Mouse (Mus musculus) 3T3-L1 (cell line): ENCODE data around the gene Kpna7.
"Not testable (repeated sequence)": the region's sequence is repeated elsewhere in the genome, so short reads cannot be mapped to it uniquely, and the experiment has no call there.

Source experiments
- DNase-seq: peaks from one replicate; pipeline ENCODE4 v3.0.0-alpha.2; 2015; ENCODE audit warnings: low read depth, low spot score

Kpna7 gene

DNA sequence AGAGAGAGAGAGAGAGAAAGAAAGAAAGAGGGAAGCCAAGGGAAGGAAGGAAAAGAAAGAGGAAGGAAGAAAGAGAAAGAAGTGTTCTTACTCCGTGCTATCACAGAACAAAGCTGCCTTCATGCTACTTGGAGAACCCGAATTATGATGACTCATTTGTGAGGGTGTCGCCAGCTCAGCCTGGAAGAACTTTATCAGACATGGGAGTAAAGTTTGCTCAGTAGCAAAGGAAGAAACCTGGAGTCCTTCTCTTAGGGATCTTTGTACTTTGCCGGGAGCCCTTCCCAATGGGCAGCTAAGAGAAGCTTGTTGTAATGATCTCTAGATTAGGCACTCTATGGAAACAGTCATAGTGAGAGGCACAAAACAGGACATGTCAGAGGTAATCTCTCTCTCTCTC lies 18.9 kb upstream of the Kpna7 start:
- peak; percentile 77 for DNase-seq

GRCm38 (mm10) chr5:145101451-145101850 lies 17.6 kb upstream of the Kpna7 start:
- DNase-seq, result not testable (repeated sequence)

DNA sequence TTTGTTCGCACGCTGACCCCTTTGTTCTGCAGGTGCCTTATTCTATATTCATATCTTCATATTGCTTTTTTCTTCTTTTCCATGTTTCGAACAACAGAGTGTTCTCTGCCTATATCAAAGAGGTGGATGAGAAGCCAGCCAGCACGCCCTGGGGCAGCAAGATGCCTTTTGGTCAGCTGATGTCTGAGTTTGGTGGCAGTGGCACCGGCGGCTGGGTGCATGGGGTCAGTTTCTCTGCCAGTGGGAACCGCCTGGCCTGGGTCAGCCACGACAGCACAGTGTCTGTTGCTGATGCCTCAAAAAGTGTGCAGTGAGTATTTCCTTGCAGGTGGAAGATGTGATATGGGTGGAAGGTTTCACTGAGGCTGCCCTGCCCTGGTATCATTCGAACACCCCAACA lies 17.1 kb upstream of the Kpna7 start:
- DNase-seq, result no peak

DNA sequence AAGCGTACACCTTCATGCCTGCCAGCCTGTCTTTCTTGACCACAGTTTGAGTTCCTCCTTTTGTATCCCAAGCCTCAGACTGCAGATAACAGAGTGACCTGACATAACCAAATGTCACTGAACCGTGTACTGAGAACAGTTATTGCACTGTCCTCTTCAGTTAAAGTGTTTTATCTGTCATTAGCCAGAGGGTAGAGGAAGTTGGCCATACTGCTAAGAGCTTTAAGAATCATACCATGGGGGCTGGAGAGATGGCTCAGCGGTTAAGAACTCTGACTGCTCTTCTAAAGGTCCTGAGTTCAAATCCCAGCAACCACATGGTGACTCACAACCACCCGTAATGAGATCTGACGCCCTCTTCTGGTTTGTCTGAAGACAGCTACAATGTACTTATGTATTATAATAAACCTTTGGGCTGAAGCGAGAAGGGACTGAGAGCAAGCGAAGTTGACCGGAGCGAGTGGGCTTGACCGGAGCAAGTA lies 14.6 kb upstream of the Kpna7 start:
- DNase-seq, result no peak

DNA sequence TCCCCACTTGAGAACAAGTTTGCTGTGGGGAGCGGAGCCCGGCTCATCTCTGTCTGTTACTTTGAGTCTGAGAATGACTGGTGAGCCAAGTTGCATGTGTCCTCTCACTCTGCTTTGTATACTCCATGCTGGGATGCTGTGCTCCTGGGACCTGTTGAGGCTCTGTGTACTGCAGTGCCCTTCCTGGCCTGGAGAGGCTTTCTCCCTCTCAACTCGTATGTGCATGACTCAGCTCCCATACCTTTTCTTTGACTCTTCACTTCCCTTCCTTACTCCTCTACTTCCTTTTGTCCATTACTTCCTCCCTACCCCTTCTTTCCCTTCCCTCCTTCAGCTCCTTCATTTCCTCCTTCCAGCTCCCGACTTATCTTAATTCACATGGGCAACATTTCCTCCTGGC lies 12.4 kb upstream of the Kpna7 start:
- DNase-seq, result no peak

- DNase-seq, result no peak
These were observed 6.0 kb upstream of the Kpna7 start for GRCm38 (mm10) chr5:145089878-145090277.

DNA sequence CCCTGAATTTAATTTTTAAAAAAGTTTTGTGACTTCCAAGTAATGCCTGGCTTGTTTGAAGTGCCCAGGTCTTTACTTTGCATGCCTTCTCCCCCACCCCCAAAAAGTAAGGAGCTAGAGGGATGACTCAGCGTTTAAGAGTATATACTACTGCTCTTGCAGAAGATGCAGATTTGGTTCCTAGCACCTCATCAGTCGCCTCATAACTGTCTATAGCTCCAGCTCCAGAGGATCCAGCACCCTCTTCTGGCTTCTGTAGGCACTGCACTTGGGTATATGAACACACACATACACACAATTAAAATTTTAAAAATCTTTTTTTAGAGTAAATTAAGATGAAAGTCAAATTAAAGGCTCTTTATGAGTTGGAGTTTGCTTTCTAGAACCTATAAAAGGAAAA lies 4.4 kb upstream of the Kpna7 start:
- DNase-seq, result no peak

- DNase-seq, result no peak
These were observed 992 bp upstream of the Kpna7 start for GRCm38 (mm10) chr5:145084822-145085221.

DNA sequence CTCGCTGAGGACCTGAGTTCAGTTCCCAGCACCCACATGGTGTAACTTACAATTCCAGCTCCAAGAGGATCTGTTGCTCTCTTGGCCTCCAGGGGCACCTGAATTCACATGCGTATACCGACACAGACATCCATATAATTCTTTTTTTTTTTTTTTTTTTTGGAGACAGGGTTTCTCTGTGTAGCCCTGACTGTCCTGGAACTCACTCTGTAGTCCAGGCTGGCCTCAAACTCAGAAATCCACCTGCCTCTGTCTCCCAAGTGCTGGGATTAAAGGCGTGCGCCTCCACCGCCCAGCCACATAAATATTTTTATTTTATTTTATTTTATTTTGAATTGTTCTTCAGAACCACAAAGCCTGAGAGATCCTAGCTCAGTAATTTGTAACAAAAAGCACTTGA lies 629 bp downstream of the Kpna7 start:
- DNase-seq, result not testable (repeated sequence)

GRCm38 (mm10) chr5:145081866-145082613 lies 1.8 kb downstream of the Kpna7 start:
- DNase-seq, result no peak

GRCm38 (mm10) chr5:145075081-145075480 lies 8.7 kb downstream of the Kpna7 start:
- no peak for DNase-seq

DNA sequence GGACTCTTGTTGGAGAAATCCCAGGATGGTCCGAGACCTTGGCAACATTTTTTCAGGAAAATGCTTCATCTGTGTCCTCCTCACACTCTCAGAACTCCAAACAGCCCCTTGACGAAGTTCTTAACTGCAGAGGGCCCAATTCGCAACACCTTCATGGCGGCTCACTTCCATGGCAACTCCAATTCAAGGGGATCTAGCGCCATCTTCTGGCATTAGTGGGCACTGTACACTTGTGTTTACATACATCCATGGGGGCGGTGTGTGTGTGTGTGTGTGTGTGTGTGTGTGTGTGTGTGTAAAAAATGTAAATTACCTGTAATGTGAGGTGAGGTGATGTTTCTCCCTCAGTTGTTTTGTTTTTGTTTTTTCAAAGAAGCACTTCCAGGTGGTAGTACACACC lies 12.5 kb downstream of the Kpna7 start:
- DNase-seq, result peak; percentile 51

DNA sequence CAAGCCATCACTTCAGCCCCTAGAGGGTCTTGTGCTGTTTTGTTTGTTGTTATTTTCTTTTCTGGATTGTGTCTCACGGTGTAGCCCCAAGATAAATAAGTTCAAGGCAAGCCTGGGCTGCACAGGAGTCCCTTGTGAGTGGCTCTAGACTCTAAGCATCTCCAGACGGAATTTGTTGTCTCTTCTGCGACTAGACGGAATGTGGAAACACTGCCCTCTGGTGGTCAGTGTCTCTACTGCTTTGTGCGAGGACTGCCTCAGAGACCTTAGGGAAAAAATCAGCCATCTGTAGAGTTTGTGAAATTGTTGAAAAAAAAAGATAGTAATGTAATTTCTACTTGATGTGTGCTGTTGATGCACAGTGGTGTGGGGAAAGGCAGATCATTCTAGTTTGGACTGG lies 14.1 kb downstream of the Kpna7 start:
- DNase-seq, result peak; percentile 97

DNA sequence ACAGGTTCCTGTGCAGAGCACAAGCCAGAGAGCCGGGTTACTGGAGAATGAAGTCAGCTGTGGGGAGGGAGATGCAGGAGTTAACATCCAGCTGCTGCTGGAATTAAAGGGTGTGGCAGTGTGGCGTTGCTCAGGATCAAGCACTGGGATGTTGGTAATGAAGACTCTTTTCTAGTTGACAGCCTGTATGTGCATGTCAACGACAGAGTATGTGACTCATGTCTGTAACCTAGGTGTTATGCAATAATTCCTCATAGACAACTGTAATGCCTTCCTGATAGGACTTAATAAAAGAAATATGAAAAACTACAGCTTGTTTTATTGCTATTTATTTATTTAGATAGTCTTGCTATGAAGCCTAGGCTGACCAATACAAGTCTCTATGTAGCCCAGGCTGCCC lies 15.0 kb downstream of the Kpna7 start:
- peak; percentile 67 for DNase-seq

GRCm38 (mm10) chr5:145064765-145065340 lies 19.0 kb downstream of the Kpna7 start:
- DNase-seq, result no peak

- peak; percentile 37 for DNase-seq
These were observed 24.3 kb downstream of the Kpna7 start for GRCm38 (mm10) chr5:145059524-145059923.

- peak; percentile 30 for DNase-seq
These were observed 25.1 kb downstream of the Kpna7 start for GRCm38 (mm10) chr5:145058722-145059121.

GRCm38 (mm10) chr5:145057907-145058306 lies 25.9 kb downstream of the Kpna7 start:
- DNase-seq, result no peak

DNA sequence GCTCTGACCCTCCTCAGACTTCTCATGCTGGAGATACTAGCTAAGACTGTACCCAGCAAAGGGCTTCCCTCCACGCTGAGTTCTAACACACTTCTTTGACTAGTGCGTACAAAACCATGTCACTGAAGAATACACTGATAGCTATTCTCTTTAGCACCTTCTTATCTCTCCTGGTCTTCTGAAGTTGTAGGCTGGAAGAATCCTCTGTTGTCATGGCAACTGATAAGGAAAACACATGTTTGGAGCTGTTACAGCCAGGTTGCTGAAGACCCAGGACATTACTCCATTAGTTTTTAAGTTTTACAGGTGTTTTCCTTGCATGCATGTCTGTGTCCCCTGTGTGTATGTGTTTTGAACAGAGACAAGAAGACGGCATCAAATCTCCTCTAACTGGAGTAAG lies 29.6 kb downstream of the Kpna7 start:
- DNase-seq, result not testable (repeated sequence)

GRCm38 (mm10) chr5:145042690-145043089 lies 41.1 kb downstream of the Kpna7 start, which contains the start of gene 1700018F24Rik:
Gene 1700018F24Rik (plus strand): TSS chr5:145042990.
- DNase-seq, result not testable (repeated sequence)

GRCm38 (mm10) chr5:145041628-145042027 lies 42.2 kb downstream of the Kpna7 start:
- peak; percentile 46 for DNase-seq

DNA sequence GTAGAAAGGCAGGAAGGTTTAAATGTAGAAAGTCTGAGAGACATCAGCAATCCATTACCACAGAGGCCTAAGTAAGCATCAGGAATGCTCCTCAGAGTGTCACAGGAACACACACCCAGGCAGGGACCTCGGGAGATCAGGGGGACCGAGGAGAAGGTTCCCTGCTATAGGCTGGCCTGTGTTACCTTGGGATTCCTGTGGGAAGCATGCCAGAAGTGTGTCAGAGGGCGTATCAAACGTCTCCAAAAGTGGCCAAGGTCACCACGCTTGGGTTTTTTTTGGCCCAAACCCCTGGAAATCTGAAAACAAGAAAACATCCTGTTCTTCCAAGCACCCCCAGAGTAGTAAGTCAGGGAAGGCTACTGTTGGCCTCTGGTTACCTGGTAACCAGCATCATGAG lies 51.4 kb downstream of the Kpna7 start, which contains the start of gene Gm4871:
Gene Gm4871 (minus strand): TSS at position 364 of the 400 bp plus-strand sequence.
- not testable (repeated sequence) for DNase-seq

- DNase-seq, result peak; percentile 61
These were observed 53.4 kb downstream of the Kpna7 start for GRCm38 (mm10) chr5:145030476-145030875.
